7 mouse cellular contexts compared by ENCODE assay signal in genomic region chr2:60382346-60382745, GRCm38 (mm10). TPM values are rescaled to one million over a fixed set of nuclear protein-coding genes. Genes with fewer than 3 reads are reported as not detected.
DNase-seq lines count a peak whose midpoint lies in the region; ATAC-seq and TF ChIP-seq lines count a peak whose summit lies in the region.

No protein-coding gene starts in this region.

- peaks cover 10% of the 10 kb centered on the region for H3K4me1 ChIP-seq in forebrain, embryonic 15.5 days
- H3K4me1 ChIP-seq in liver, postnatal 0 days (ENCODE audit: insufficient read depth) = peaks cover 5% of the 10 kb centered on the region; the same call in 1 of the 2 replicates

- no peak overlapping the region for H3K27ac ChIP-seq in forebrain, embryonic 15.5 days (replicated peaks)
- H3K27ac ChIP-seq in liver, postnatal 0 days (ENCODE audit: low read depth) = peak overlapping the region; percentile 50

- H3K9me3 ChIP-seq in forebrain, embryonic 15.5 days = no peaks in the 10 kb centered on the region
- H3K9me3 ChIP-seq in liver, postnatal 0 days (ENCODE audit: low read length) = no peaks in the 10 kb centered on the region

- no peak for TF ChIP-seq EP300 in liver, postnatal 0 days (IDR thresholded peaks at IDR 0.05; ENCODE audit: low read depth)

- no peak overlapping the region for H3K4me3 ChIP-seq in forebrain, embryonic 15.5 days
- peak overlapping the region; percentile 64 for H3K4me3 ChIP-seq in liver, postnatal 0 days (ENCODE audit: low read depth, low read length)

- peak overlapping the region; percentile 86 for H3K4me2 ChIP-seq in forebrain, embryonic 15.5 days (replicated peaks)
- peak overlapping the region; percentile 89 for H3K4me2 ChIP-seq in liver, postnatal 0 days (ENCODE audit: low read depth, low read length)

- WGBS in forebrain, embryonic 15.5 days = 81% methylated on average over 3 of the region's 3 CpGs
- 25% methylated on average over 3 of the region's 3 CpGs for WGBS in liver, postnatal 0 days (ENCODE audit: insufficient replicate concordance)

- DNase-seq in A20 (ENCODE audit: low read depth, low spot score) = peak; percentile 62
- peak; percentile 74 for DNase-seq in CD4-positive helper T cell, adult 2 months (ENCODE audit: low read depth, low spot score)
- DNase-seq in liver, postnatal 0 days = no peak
- no peak for DNase-seq in adrenal gland, postnatal 4 days (ENCODE audit: low spot score in 2 of 2)
- DNase-seq in gastrocnemius, adult 18-20 months (ENCODE audit: low spot score) = no peak
- no peak for DNase-seq in cerebellum, adult 8-10 months

- H3K9ac ChIP-seq in forebrain, embryonic 15.5 days (replicated peaks) = 0 out of 2 replicates have a peak overlapping the region, but pooled peaks have one; percentile 46
- peak overlapping the region; percentile 67; the same call in 1 of the 2 replicates for H3K9ac ChIP-seq in liver, postnatal 0 days (replicated peaks)

- H3K27me3 ChIP-seq in forebrain, embryonic 15.5 days = 0 out of 2 replicates have a peak, but pooled peaks cover 14% of the 10 kb centered on the region
- no peaks in the 10 kb centered on the region for H3K27me3 ChIP-seq in liver, postnatal 0 days (ENCODE audit: insufficient read depth, low read length)

- no peak for ATAC-seq in forebrain, embryonic 15.5 days (replicated peaks)
- no peak for ATAC-seq in liver, postnatal 0 days

- no peak for TF ChIP-seq CTCF in liver, postnatal 0 days (IDR thresholded peaks at IDR 0.05; ENCODE audit: low read depth)

- no peaks in the 10 kb centered on the region for H3K36me3 ChIP-seq in forebrain, embryonic 15.5 days
- H3K36me3 ChIP-seq in liver, postnatal 0 days (replicated peaks; ENCODE audit: insufficient read depth, low read length) = no peaks in the 10 kb centered on the region

RNA-seq across cellular contexts. Expression of gene Ly75, which starts 0.8 kb away (rescaled TPM):
- 0.52 and 0.54 TPM in 2 replicates for polyA plus RNA-seq in forebrain, embryonic 15.5 days (2015; fragmentation: Nextera tagmentation; extraction: Ambion mirVana)
- polyA plus RNA-seq in liver, postnatal 0 days (2015; fragmentation: Nextera tagmentation; extraction: Ambion mirVana) = 1.5 and 2.0 TPM in 2 replicates
- 1 to 10 TPM; 1.5 to 1.7 TPM for total RNA-seq in adrenal gland, postnatal 4 days (2021)
- total RNA-seq in gastrocnemius, adult 18-20 months (2021) = under 1 TPM; 0.09 to 0.14 TPM

Comparison
In these comparisons a context has a peak if more than half of its experiments do, and no peak if none do; other contexts are left out.
1. DNase-seq: peak in A20 (single experiment) and CD4-positive helper T cell, adult 2 months (single experiment); none in liver, postnatal 0 days (single experiment), adrenal gland, postnatal 4 days (0 of 2), gastrocnemius, adult 18-20 months (single experiment) and cerebellum, adult 8-10 months (single experiment).